Mouse (Mus musculus): ENCODE results near the gene Prss16. TPM values are rescaled to one million over a fixed set of nuclear protein-coding genes. Genes with fewer than 3 reads are reported as not detected.

Prss16 gene
- polyA plus RNA-seq, 1 experiment: 0.81 TPM

DNA sequence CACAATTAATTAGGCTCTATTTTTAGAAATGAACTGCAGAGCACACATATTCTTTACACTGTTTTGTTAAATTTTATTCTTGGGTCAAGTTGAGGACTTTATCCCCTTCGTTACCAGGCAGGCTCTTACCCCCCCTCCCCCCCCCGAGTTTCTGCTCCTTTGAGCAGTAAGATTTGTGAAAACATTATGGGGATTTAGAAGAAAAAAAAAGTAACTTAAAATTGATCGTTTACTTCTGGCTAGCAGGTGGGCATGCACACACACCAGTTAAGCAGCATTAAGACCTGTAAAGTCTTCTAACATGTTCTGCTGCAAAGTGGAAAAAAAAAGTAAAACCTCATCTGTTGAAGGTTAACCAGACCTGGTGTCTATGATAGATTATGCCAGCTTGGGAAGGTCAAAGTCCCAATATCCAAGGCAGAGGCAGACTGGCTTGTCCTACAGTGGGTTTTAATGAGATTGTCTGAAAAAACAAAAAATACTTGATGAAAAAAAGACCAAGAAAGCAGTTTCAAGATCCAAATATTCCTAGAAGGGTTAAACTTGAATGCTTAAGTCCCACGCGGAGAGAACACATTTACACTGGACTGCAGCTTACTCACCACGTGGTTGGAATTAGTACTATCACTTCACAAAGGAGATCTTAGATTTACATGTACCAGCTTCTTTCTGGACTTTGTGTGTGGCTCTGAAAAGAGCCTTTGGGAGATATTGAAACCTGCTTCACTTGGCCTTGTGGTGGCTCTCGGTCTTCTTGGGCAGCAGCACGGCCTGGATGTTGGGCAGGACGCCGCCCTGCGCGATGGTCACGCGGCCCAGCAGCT is 25.1 kb upstream of the Prss16 start:
- Histone ChIP-seq H3K36me3 (replicated peaks; ENCODE audit: low read length) (no peaks in the 10 kb centered on the region), H3K4me3 (replicated peaks) (peak overlapping the region; percentile 87), H3K27me3 (replicated peaks) (no peaks in the 10 kb centered on the region), H3K4me1 (peaks cover 60% of the 10 kb centered on the region), H3K9me3 (no peaks in the 10 kb centered on the region)
- TF ChIP-seq FLI1 (IDR thresholded peaks at IDR 0.05; ENCODE audit: low read length) (no peak), GATA1 (IDR thresholded peaks at IDR 0.05; ENCODE audit: borderline replicate concordance, low read length) (no peak)

GRCm38 (mm10) chr13:22033741-22034442 is 24.4 kb upstream of the Prss16 start:
- H3K27me3 ChIP-seq (replicated peaks): no peaks in the 10 kb centered on the region
- TF ChIP-seq FLI1 (IDR thresholded peaks at IDR 0.05; ENCODE audit: low read length): no peak
- TF ChIP-seq GATA1 (IDR thresholded peaks at IDR 0.05; ENCODE audit: borderline replicate concordance, low read length): no peak
- peaks cover 65% of the 10 kb centered on the region for H3K4me1 ChIP-seq
- no peaks in the 10 kb centered on the region for H3K36me3 ChIP-seq (replicated peaks; ENCODE audit: low read length)
- H3K9me3 ChIP-seq: no peaks in the 10 kb centered on the region
- peak overlapping the region; percentile 18 for H3K4me3 ChIP-seq (replicated peaks)

- no peak overlapping the region for H3K4me3 ChIP-seq (replicated peaks)
- no peaks in the 10 kb centered on the region for H3K36me3 ChIP-seq (replicated peaks; ENCODE audit: low read length)
- no peak for TF ChIP-seq GATA1 (IDR thresholded peaks at IDR 0.05; ENCODE audit: borderline replicate concordance, low read length)
- TF ChIP-seq FLI1 (IDR thresholded peaks at IDR 0.05; ENCODE audit: low read length): no peak
- H3K9me3 ChIP-seq: no peaks in the 10 kb centered on the region
- peaks cover 57% of the 10 kb centered on the region for H3K4me1 ChIP-seq
- no peaks in the 10 kb centered on the region for H3K27me3 ChIP-seq (replicated peaks)
These were observed 21.0 kb upstream of the Prss16 start for GRCm38 (mm10) chr13:22030493-22030892.

GRCm38 (mm10) chr13:22029928-22030327 is 20.4 kb upstream of the Prss16 start:
- Histone ChIP-seq H3K9me3 (no peaks in the 10 kb centered on the region), H3K36me3 (replicated peaks; ENCODE audit: low read length) (no peaks in the 10 kb centered on the region), H3K27me3 (replicated peaks) (no peaks in the 10 kb centered on the region), H3K4me1 (peaks cover 56% of the 10 kb centered on the region), H3K4me3 (replicated peaks) (no peak overlapping the region)
- TF ChIP-seq FLI1 (IDR thresholded peaks at IDR 0.05; ENCODE audit: low read length): no peak
- no peak for TF ChIP-seq GATA1 (IDR thresholded peaks at IDR 0.05; ENCODE audit: borderline replicate concordance, low read length)

DNA sequence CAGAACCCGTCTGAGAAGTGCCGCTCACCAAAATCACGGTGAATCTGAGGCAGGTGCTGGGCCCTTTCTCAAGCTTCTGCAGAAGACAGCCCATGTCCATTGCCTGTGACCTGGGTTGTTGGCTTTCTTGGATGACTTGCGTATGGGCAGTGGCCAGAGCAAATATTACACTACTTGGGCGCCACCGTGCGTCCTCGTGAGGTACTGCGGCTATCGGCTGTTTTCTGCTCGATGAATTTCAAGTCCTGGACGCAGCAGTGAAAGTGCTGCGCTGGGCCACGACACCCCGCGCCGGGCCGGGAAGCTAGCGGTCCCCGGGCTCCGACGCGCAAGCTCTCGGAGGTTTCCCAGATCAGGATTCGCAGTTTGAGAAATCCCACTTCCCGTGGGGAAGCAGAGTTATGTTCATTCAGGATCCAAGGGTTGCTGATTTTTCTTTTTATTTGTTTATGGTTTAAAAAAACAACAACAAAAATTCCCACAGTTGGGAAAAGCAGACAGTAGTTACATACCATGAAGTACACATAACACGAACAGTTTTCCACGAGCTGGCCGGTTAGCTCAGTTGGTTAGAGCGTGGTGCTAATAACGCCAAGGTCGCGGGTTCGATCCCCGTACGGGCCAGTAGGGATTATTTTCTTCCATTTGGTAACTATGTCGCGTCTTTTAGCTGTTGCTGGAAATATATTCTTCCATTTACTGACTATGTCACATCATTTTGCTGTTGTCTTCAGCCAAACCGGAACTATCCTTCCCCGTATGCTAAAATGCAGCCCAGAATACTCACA is 19.3 kb upstream of the Prss16 start:
- no peaks in the 10 kb centered on the region for H3K9me3 ChIP-seq
- H3K36me3 ChIP-seq (replicated peaks; ENCODE audit: low read length): no peaks in the 10 kb centered on the region
- H3K27me3 ChIP-seq (replicated peaks): no peaks in the 10 kb centered on the region
- peaks cover 51% of the 10 kb centered on the region for H3K4me1 ChIP-seq
- TF ChIP-seq FLI1 (IDR thresholded peaks at IDR 0.05; ENCODE audit: low read length) (no peak), GATA1 (IDR thresholded peaks at IDR 0.05; ENCODE audit: borderline replicate concordance, low read length) (no peak)
- H3K4me3 ChIP-seq (replicated peaks): peak overlapping the region; percentile 90

GRCm38 (mm10) chr13:22026058-22027031 is 16.8 kb upstream of the Prss16 start:
- no peaks in the 10 kb centered on the region for H3K9me3 ChIP-seq
- H3K27me3 ChIP-seq (replicated peaks): no peaks in the 10 kb centered on the region
- H3K36me3 ChIP-seq (replicated peaks; ENCODE audit: low read length): no peaks in the 10 kb centered on the region
- peak overlapping the region; percentile 92 for H3K4me3 ChIP-seq (replicated peaks)
- H3K4me1 ChIP-seq: peaks cover 39% of the 10 kb centered on the region
- TF ChIP-seq FLI1 (IDR thresholded peaks at IDR 0.05; ENCODE audit: low read length): no peak
- TF ChIP-seq GATA1 (IDR thresholded peaks at IDR 0.05; ENCODE audit: borderline replicate concordance, low read length): no peak

DNA sequence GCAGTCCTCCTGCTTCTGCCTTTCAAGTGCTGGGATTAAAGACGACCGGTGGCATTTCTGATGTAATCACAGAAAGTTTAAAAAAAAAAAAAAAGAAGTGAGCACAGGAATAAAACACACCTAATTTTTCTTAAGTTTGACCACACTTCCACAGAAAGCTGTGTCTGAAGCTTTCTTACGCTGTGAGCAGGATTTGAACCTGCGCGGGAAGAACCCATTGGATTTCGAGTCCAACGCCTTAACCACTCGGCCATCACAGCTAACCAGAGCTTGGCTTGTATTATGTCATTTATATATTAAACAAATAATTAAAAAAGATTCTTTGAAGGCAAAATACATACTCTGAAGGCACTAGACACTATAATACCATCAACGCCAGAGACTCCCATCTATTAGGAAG is 12.7 kb upstream of the Prss16 start:
- H3K27me3 ChIP-seq (replicated peaks): peaks cover 2% of the 10 kb centered on the region
- TF ChIP-seq GATA1 (IDR thresholded peaks at IDR 0.05; ENCODE audit: borderline replicate concordance, low read length) (no peak), FLI1 (IDR thresholded peaks at IDR 0.05; ENCODE audit: low read length) (no peak)
- peaks cover 25% of the 10 kb centered on the region for H3K4me1 ChIP-seq
- H3K36me3 ChIP-seq (replicated peaks; ENCODE audit: low read length): no peaks in the 10 kb centered on the region
- H3K9me3 ChIP-seq: no peaks in the 10 kb centered on the region
- H3K4me3 ChIP-seq (replicated peaks): peak overlapping the region; percentile 94

DNA sequence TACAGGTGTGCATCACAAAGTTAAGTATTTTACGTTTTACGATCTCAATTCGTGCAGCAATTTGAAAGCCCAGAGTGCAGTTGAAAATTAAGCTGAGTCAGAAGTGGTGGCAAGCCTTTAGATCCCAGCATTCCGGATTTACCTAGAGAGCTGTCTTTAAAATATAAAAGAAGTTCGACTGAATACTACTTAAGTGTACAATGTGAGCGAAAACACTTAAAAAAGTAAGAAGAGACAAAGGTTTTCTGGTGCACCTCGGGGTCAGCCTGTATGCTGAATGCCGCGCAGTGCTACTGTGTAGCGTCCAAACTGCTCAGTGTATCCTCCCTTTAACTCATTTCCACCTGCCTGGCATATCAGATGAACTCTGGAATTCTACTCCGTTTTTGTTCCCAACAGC is 12.0 kb upstream of the Prss16 start:
- peaks cover 25% of the 10 kb centered on the region for H3K4me1 ChIP-seq
- H3K4me3 ChIP-seq (replicated peaks): peak overlapping the region; percentile 94
- no peak for TF ChIP-seq GATA1 (IDR thresholded peaks at IDR 0.05; ENCODE audit: borderline replicate concordance, low read length)
- TF ChIP-seq FLI1 (IDR thresholded peaks at IDR 0.05; ENCODE audit: low read length): no peak
- peaks cover 2% of the 10 kb centered on the region for H3K27me3 ChIP-seq (replicated peaks)
- H3K9me3 ChIP-seq: no peaks in the 10 kb centered on the region
- H3K36me3 ChIP-seq (replicated peaks; ENCODE audit: low read length): no peaks in the 10 kb centered on the region

GRCm38 (mm10) chr13:22020901-22021339 is 11.4 kb upstream of the Prss16 start:
- H3K4me1 ChIP-seq: peaks cover 28% of the 10 kb centered on the region
- no peak for TF ChIP-seq GATA1 (IDR thresholded peaks at IDR 0.05; ENCODE audit: borderline replicate concordance, low read length)
- TF ChIP-seq FLI1 (IDR thresholded peaks at IDR 0.05; ENCODE audit: low read length): no peak

More at GRCm38 (mm10) chr13:22020901-22021339, 11.4 kb upstream of the Prss16 start:
- H3K27me3 ChIP-seq (replicated peaks): peaks cover 2% of the 10 kb centered on the region
- H3K9me3 ChIP-seq: no peaks in the 10 kb centered on the region
- no peaks in the 10 kb centered on the region for H3K36me3 ChIP-seq (replicated peaks; ENCODE audit: low read length)
- H3K4me3 ChIP-seq (replicated peaks): peak overlapping the region; percentile 94

Data from megakaryocyte, embryonic 14.5 days (primary cell).